Mouse (Mus musculus): Measurements from ENCODE around the gene Ern1.

Ern1 gene

DNA sequence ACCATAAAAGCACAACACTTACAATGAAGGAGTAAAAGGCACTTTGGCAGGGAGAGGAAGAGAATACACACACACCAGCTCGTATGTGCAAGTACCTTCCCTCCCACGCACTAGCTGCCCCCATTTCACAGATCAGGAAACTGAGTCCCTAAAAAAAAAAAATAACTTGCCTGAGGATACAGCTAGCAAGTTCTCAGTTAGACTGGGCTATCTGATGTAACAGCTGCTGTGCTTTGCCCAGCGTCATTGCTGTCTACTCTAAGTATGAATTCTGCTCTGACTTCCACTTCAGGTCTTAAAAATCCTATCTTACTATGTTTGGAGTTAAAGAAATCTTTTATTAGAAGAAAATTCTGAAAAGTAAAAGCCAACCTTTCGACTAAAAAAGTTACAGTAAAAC lies 2.0 kb downstream of the Ern1 start:
- no peak for ATAC-seq (ENCODE audit: insufficient number of reproducible peaks, low FRiP score, low TSS enrichment)

DNA sequence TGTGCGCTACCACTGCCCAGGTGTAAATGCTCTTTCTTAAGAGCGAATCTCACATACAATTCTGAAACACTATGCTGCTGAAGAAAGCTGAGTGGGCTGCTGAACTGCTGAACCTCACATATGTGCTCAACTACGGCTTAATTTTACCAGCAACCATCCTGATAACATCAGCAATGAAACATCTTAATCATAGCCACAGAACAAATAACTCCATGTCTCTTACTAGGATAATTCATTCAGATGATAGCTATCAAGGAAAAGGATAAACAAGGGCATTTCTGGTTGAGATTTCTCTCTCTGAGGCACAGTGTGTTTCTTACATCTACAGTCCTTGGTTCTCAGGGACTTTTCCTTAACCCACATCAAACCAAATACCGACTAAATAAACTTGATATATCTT lies 2.8 kb downstream of the Ern1 start:
- ATAC-seq (ENCODE audit: insufficient number of reproducible peaks, low FRiP score, low TSS enrichment), result no peak

- no peak for ATAC-seq (ENCODE audit: insufficient number of reproducible peaks, low FRiP score, low TSS enrichment)
These were observed 4.8 kb downstream of the Ern1 start for GRCm38 (mm10) chr11:106482867-106483266.

- ATAC-seq (ENCODE audit: insufficient number of reproducible peaks, low FRiP score, low TSS enrichment), result no peak
These were observed 6.0 kb downstream of the Ern1 start for GRCm38 (mm10) chr11:106481651-106482050.

DNA sequence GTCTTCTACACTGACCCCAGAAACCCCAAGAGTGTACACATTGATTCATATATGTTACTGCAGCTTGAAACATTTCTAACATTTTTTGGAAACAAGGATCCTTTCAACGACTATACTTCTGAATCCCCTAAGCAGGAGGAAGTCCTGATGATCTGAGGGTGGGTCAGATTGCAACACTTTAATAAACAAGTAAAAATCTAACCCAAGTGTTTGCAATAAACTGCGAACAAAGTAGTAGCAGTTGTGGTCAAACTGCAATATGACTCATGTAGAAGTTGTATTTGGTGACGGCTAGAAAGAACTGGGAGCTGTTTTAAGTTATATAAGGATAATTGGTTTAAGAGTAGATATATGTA lies 7.1 kb downstream of the Ern1 start:
- ATAC-seq (ENCODE audit: insufficient number of reproducible peaks, low FRiP score, low TSS enrichment), result no peak

DNA sequence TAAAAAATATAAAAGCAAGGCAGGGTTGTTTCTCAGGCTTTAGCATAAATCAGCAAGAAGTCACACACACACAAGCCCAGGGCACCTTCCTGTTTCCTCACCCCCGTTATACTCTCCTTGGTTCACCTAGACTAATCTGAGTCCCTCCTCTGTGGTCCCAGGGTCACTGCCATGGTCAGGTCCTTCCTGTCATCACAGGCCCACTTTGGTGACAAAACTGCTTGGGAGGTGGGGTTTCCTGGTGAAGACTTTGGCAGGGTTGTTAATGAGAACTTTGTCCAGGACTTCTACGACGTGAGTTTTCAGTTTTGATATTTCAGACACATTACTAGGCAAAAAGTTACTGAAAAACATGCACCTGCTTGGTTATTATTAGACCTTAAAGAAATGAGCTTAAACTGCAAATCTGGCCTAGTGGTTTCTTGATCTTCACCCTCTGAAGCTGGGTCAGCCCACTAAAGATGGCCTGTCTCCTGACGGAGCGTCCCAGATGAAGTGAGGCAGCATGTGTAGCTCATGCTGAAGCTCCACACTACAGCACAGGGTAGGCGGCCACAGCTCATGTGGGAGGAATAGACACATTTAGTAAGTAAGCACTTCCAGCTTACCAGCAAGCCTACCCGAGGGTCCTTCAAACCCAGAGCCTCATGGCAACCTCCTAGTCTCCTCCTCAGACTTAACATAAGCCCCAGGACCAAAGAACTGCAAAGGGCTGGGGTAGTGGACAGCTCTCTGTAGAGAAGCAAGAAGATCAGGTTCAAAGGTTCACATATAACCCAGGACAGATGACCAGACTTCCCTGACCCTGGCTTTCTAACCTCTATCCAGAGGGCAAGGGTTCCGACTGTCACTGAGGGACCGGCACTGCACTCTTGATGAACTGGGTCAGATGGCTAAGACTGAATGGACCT lies 7.8 kb downstream of the Ern1 start:
- no peak for ATAC-seq (ENCODE audit: insufficient number of reproducible peaks, low FRiP score, low TSS enrichment)

- no peak for ATAC-seq (ENCODE audit: insufficient number of reproducible peaks, low FRiP score, low TSS enrichment)
These were observed 8.9 kb downstream of the Ern1 start for GRCm38 (mm10) chr11:106478745-106479144.

DNA sequence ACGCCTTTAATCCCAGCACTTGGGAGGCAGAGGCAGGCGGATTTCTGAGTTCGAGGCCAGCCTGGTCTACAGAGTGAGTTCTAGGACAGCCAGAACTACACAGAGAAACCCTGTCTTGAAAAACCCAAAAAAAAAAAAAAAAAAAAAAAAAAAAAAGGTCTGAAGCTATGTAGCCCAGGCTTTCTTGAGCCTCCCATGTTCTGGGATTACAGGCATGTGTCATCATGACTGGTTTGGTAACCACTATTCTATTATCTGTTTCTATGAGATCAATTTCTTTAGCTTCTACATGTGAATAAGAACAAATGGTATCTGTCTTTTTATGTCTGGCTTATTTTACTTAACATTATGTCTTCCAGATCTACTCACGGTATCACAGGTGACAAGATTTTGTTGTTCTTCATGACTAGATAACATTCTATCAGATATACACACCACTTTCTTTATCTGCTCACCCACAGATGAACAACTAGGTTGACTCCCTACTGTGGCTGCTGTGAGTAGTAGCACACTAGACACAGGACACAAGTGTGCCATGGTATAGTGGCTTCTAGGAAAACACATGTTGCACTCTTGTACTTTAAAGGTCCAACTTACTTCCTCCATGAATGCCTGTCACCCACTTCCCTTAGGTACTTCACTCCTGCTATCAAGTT lies 10.0 kb downstream of the Ern1 start:
- no peak for ATAC-seq (ENCODE audit: insufficient number of reproducible peaks, low FRiP score, low TSS enrichment)

GRCm38 (mm10) chr11:106475309-106475708 lies 12.3 kb downstream of the Ern1 start:
- no peak for ATAC-seq (ENCODE audit: insufficient number of reproducible peaks, low FRiP score, low TSS enrichment)

DNA sequence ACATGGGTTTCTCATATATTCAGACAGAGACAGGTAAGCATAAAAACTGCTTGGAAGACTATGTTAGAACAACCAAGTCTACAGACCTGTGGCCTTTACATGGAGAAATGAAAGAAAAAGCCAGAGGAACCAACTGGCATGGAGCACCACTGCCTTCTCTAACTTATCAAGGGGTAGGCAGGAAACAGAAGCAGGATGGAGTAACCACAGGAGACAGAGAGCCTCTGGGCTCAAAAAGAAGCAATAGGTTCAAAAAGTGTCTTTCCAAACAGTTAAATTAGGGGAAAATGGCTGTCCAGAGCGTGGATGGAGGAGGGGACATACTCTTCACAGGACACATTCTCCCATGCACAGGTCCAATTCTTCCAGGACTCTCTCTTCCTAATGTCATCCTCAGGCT lies 16.0 kb downstream of the Ern1 start:
- no peak for ATAC-seq (ENCODE audit: insufficient number of reproducible peaks, low FRiP score, low TSS enrichment)

DNA sequence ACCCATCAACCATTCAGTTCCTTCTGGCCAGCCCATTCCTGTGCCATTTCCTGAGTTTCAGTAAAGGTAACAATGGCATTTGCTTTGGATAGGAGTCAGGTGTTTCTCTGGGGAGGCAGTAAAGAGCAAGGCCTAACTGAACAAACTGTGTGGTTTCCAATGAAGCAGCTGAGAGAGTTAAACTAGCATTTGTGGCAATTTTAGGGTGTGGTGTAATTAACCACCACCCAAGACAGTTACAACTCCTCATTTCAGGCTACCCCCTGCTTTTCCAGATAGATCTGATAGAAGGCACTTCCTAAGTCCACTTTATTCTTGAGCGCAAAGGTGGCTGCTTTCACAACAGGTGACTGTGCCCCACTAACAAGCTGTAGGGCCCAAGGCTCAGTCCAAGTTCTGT lies 19.1 kb downstream of the Ern1 start:
- no peak for ATAC-seq (ENCODE audit: insufficient number of reproducible peaks, low FRiP score, low TSS enrichment)

- ATAC-seq (ENCODE audit: insufficient number of reproducible peaks, low FRiP score, low TSS enrichment), result no peak
These were observed 21.7 kb downstream of the Ern1 start for GRCm38 (mm10) chr11:106465932-106466331.

DNA sequence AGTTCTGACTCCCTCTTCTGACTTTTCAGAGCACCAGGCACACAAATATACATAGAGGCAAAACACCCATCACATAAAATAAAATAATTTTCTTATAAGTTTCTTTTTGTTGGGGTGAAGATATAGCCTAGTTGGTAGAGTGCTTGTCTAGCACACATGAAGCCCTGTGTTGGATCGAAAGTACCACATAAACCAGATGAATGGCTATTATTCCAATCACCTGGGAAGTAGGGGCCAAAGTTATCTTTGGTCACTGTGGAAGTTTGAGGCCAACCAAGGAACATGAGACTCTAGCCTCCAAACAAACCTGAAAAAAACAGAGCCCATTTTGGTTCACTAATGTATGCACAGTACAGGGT lies 22.1 kb downstream of the Ern1 start:
- ATAC-seq (ENCODE audit: insufficient number of reproducible peaks, low FRiP score, low TSS enrichment), result no peak

- no peak for ATAC-seq (ENCODE audit: insufficient number of reproducible peaks, low FRiP score, low TSS enrichment)
These were observed 22.7 kb downstream of the Ern1 start for GRCm38 (mm10) chr11:106464681-106465544.

DNA sequence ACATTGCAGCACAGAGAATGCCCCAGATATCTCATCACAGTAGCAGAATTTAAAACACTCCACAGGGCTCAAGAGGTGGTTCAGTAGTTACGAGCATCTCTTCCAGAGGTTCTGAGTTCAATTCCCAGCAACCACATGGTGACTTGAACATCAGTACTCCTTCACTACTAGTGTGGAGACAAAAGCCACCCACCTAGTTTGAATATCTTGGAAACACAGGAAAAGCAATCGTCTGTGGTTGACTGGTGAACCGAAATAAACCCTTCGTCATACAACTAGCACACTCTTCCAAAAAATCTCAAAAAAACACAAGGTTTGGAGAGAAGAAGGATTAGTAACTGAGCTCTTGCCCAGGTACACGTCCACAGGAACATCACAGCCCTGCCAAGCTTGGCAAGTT lies 23.8 kb downstream of the Ern1 start:
- ATAC-seq (ENCODE audit: insufficient number of reproducible peaks, low FRiP score, low TSS enrichment), result no peak

DNA sequence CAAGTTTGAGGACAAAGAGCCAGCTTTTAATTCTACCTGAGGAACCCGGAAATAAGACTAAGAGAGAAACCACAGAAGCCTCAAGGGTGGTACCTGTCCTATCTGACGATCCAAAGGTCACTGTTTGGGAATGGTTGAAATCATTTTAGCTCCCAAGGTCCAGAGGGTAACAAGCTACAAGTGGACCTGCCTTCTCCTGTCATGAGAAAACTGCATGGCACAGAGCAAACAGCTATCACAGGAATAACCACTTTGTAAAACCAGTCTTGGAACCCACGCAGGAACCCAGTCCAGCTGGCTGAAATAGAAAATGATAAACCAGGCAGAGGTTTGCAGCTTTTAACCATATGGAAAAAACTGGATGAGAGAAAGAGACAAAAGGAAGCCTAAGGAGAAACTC lies 25.3 kb downstream of the Ern1 start:
- ATAC-seq (ENCODE audit: insufficient number of reproducible peaks, low FRiP score, low TSS enrichment), result no peak

DNA sequence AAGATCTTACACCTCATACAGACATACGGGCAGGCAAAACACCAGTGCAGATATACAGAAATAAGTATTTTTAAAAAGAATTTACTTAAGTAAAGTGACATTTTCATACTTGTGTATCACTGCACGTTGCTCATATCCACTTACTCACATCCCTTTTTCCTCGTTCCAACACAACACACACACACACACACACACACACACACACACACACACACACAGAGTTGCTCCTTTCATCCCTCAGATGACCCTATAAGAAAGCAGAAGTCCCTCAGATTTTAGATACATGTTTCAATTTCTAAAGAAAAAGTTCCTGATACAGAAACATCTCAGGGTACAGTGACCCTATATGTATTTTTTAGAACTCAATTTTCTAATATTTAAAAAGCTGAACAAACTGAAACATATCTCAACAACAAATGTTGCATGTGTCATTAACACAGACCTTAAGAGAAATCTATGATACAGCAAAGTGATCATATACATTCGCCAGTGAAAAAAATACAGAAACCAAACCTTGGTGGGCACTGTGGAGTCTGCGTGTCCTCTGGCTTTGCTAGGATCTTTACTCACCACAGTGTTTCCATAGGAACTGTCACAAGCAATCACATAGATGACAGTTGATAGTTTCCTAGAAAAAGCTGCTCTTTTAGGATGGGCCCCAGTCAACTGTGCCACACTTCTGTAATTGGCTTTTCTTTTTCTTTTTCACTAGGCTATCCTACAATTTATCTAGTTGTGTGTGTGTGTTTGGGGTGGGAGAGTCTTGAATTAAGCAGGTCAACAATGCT lies 26.3 kb downstream of the Ern1 start:
- ATAC-seq (ENCODE audit: insufficient number of reproducible peaks, low FRiP score, low TSS enrichment), result no peak

- ATAC-seq (ENCODE audit: insufficient number of reproducible peaks, low FRiP score, low TSS enrichment), result no peak
These were observed 27.0 kb downstream of the Ern1 start for GRCm38 (mm10) chr11:106460671-106461070.

DNA sequence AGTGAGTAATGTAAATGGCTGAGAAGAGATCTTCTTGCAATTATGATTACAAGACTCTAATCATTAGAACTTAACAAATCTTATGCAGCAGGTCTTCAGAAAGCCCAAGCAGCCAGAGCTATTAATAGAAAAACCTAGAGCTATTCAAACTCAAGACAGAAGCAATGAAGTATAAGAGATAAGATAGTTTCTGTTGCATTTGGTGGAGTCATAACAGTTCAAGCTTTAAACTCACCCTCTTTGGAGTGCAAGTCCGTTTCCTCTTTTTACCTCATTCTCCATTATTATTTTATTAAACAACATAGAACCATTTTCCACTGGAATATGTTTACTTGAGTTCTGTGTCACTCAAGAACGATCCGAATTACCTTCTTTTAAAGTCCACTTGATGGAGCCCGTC lies 29.1 kb downstream of the Ern1 start:
- no peak for ATAC-seq (ENCODE audit: insufficient number of reproducible peaks, low FRiP score, low TSS enrichment)

DNA sequence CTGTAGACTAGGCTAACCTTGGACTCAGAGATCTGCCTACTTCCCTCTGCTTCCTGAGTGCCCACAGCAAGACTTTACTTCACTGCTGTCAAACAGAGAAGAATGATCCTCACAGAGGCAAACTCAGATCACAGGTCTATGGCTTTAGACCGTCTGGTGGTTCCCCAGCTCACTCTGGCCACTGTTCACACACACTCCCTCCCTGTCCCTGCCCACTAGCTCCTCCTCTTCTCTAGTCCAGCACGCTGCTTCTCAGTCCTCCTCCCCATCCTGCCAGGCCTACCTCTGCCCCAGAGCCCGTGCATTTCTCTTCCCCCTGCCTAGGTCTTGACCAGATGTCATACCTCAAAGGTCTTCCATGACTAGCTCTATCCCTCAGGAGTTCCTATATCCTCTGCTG lies 44.0 kb downstream of the Ern1 start:
- no peak for ATAC-seq (ENCODE audit: insufficient number of reproducible peaks, low FRiP score, low TSS enrichment)
